Mouse (Mus musculus) cerebellum, adult 11 months (tissue): ENCODE measurements around the gene Syne2.

Experiments
- DNase-seq: peaks from one replicate; pipeline ENCODE4 v3.0.0; 2022

Syne2 gene

DNA sequence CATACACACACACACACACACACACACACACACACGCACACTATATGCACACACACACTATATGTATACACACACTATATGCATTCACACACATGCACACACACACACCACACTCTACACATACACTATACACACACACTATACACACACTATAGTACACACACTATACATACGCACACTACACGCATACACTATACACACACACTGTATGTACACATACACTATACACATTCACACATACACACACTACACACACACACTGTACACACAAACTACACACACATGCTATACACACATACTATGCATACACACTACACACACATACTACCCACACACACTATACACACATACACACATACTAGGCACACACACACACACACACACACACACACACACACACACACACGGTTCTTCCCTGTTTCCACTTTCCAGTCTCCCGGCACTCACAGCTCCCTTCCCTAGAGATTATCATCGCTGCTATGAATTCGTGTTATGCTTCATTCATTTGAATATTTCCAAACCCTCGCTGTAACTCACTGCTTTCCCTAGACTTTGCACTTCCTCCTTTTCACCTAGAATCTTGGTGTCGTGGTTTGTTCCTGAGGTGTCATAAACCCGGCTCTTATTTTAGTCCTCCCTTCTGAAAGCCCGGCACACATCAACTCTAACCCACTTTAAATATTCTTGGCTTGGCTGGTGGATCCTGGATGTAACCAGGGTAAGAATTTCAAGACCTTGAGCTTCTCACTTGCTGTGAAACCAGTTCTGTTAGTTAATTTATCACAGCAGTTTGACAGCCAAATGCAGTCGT lies 15.4 kb downstream of the Syne2 start:
- DNase-seq, result no peak

DNA sequence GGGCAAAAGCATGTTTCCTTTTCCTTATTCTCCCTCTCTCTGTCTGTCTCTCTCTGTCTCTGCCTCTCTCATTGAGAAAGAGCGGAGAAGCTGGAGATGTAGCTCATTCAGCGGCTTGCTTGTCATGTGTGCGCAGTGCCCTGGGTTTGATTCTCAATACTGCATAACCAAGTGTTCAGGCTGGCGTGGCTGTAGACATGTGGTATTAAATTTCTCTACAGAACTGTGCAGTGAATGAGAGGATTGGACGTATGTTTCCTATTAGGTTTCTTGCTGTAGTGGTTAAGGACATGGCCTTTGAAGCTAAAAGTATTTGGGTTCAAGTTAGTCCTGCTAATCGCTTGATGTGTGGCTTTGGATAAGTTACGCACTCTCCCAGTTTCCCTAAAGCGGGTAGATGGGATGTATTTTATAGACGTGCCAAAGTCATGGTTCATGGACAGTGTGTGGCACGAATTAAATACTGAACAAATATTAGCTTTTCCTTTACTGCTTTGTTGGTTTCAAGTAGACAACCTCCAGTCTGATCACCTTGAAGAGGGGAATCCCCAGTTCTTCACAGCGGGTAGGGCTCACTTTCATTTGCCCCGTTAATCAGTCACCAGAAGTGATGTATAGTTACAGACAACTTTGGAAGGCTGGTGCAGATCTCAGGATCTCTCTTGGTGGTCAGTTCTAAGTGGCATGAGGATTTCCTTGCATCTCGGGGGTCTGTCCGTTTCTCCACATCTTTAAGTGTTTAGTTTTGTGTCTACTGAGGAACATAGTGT lies 16.2 kb downstream of the Syne2 start:
- no peak for DNase-seq

DNA sequence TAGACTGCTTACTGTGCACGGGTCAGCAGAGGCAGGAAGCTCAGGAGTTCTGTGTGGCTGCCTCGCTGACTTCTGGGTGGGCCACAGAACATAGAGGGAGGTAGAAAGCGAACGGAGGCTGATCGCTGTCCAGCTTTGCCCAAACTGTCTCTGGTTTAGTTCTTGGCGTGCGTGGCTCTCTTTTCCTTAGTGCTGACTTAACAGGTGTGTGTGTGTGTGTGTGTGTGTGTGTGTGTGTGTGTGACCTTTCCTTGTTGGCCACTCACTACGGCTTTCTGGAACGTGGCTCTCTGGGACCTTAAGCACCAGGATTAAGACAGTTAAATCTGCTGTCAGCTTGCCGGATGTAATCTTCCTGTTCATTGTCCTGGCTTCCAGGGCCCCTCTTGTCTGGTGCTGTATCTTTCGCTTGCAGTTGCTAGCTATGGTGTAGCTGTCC lies 18.6 kb downstream of the Syne2 start:
- no peak for DNase-seq

- DNase-seq, result no peak
Measured at GRCm38 (mm10) chr12:75837462-75837861, 19.5 kb downstream of the Syne2 start.

- no peak for DNase-seq
Measured at GRCm38 (mm10) chr12:75839083-75839736, 21.3 kb downstream of the Syne2 start.

GRCm38 (mm10) chr12:75841183-75841582 lies 23.2 kb downstream of the Syne2 start:
- DNase-seq, result no peak

DNA sequence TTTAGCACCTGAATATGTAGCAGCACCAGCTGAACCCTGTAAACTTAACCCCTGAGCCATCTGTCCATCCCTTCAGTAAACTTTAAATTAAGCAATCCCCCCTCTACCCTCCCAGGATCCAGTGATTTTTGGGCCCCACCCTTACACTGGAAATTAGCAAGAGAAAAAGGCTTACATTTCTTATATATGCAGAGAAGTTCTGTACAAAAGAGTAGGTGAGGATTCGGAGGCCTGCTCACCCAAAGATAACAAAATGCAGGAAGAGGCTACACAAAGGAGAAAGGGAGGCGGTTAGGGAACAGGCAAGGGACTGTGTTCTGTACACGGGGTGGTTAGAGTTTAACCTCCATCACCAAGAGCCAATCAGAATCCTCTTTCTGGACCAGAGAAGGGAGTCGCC lies 26.4 kb downstream of the Syne2 start:
- no peak for DNase-seq

GRCm38 (mm10) chr12:75845070-75845469 lies 27.1 kb downstream of the Syne2 start:
- no peak for DNase-seq

DNA sequence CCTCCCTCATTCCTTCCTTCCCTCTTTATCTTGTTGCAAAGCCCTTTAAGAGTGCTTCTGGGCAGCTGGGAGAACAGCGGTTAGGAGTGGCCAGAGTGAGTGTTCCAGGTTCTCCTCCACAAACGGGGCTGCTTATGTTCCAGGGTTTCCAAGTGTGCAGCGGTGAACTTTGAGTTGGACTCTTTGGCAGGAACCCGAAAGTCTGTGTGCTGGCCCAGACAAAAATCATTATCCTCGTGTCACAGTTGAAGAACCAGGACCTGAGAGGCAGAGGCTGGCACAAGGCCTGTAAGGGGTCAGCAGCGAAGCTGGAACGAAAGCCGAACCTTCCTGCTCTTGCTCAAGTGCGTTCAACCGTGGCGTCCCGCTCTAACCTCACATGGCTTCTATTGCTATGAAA lies 28.6 kb downstream of the Syne2 start:
- no peak for DNase-seq

DNA sequence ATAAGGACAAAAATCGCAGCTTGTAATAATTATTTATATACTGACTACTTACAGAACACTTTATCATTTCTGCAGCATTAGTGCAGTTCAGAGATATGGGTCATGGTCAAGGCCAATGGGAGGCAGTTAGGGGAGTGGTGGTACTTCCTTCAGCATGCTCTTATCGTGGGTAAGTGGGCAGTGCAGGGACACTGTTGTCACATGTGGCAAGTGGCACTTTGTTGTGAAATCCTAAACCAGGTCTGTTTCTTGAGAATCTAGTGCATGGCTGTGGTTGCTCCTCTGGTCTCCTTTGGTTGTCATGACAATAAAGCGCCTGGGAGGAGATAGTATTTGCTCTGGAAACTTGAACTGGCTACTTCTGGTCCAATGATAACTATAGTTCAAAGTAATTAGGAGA lies 32.3 kb downstream of the Syne2 start:
- no peak for DNase-seq

GRCm38 (mm10) chr12:75851481-75851880 lies 33.5 kb downstream of the Syne2 start:
- DNase-seq, result no peak

DNA sequence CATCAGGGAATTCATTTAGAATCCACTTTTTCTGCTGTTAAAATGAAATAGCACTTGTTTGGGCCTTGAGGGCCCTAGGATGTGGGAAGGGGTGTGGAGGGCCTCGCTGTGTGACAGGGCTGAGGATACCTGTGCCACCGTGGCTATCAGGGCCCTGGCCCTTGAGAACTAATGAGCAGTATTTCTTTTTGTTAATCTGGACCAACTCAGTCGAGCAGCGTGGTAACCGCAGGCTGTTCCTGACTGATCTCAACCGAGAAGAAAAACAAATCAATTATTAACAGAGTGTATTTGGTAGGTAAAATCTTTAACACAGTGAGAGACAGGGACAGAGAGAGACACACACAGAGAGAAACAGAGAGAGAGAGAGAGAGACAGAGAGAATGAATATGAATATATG lies 34.5 kb downstream of the Syne2 start:
- DNase-seq, result no peak

DNA sequence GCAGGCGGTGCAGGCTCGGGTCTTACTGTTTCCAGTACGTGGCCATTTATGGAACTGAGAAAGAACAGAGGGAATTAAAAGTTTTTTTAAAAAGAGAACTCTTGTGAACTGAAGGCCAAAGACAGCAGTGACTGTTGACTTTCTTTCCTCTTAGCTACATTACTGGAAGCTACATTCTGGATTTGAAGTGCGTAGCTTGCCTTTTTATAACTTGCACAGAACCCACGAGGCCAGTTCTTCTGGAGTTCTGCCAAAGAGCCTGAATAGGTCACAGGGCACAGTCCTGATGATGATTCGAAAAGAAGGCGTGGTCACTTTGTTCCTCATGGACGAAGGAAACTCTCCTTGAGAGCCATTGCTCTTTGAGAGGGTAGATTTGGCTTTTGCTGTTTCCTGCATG lies 35.6 kb downstream of the Syne2 start:
- no peak for DNase-seq

GRCm38 (mm10) chr12:75855051-75855453 lies 37.1 kb downstream of the Syne2 start:
- DNase-seq, result no peak

DNA sequence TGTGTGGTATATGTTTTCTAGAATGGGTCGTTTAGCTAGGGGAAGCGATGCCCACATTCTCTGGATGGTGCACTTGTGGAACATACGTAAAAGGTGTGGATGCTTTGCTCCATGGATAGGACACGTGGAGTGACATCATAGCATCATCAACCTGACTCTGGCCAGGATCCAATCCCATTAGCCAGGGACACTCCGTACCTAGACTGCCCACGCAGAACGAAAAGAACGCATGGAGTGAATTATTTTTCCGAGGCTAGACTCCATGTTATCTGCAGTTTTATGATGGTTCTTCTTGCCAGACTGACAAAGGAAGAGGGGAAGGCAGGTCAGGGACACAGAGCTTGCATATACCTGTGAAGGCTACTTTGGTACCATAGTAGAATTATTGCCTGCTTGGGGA lies 37.7 kb downstream of the Syne2 start:
- no peak for DNase-seq

GRCm38 (mm10) chr12:75856096-75856868 lies 38.3 kb downstream of the Syne2 start:
- no peak for DNase-seq

- no peak for DNase-seq
Measured at GRCm38 (mm10) chr12:75859936-75860335, 42.0 kb downstream of the Syne2 start.

- DNase-seq, result no peak
Measured at GRCm38 (mm10) chr12:75860843-75861242, 42.9 kb downstream of the Syne2 start.

DNA sequence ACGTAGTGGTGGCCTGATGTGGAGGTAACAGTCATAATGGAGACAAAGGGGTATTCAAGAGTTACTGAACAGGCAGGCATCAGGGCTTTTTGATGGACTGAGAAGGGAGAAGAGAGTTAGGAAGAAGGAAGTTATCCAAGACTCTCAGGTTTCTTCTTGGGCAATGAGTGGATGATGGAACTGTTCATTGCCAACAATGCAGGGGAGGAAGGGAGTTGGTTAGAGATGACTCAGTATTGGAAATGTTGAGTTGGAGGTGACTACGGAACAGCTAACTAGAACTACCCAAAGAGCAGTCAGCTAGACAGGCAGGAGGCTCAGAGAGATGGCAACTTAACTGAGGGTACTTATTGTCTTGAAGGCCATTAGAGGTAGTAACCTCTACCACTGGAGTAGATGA lies 47.2 kb downstream of the Syne2 start:
- DNase-seq, result no peak

- DNase-seq, result no peak
Measured at GRCm38 (mm10) chr12:75866419-75867373, 48.8 kb downstream of the Syne2 start.

- no peak for DNase-seq
Measured at GRCm38 (mm10) chr12:75873546-75874235, 55.8 kb downstream of the Syne2 start.
